Mouse (Mus musculus) 3134 (cell line): Measurements from ENCODE around the gene Ddx6.
"Not testable (repeated sequence)": the region's sequence is repeated elsewhere in the genome, so short reads cannot be mapped to it uniquely, and the experiment has no call there.

Experiments used
- DNase-seq: peaks from one replicate; pipeline ENCODE4 v3.0.0-alpha.2; 2011; ENCODE audit warnings: low spot score; ENCODE audit not compliant: insufficient read length; ENCODE audit errors: extremely low read depth

Ddx6 gene

GRCm38 (mm10) chr9:44604779-44605615 lies at the start of gene Ddx6:
Ddx6 (plus strand) TSS chr9:44604892.
- peak; percentile 70 for DNase-seq

GRCm38 (mm10) chr9:44561597-44561996 lies 43.1 kb upstream of the Ddx6 start, which contains the start of gene Cxcr5:
Cxcr5 (minus strand) TSS chr9:44561877.
- no peak for DNase-seq

- no peak for DNase-seq
These were observed 41.8 kb upstream of the Ddx6 start for GRCm38 (mm10) chr9:44562936-44563335.

DNA sequence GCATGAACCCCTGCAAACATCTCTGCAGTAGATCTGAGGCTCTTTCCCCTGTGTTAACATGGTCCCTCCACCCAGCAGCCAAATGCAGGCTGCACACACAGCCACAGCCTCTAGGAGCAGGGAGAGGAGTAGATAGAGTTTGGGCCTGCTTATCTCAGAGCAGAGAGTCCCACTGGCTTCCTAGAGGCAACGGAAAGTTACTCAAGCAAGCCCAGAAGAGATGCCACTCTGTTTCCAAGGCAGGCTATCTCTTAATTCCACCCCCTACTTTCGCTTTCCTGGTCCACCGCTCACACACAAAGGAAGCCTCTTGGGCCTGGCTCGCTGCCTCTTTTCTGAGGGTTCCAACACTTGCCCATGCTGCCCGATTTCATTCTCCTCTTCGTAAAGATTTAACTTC lies 39.3 kb upstream of the Ddx6 start:
- DNase-seq: no peak

- peak; percentile 46 for DNase-seq
These were observed 37.2 kb upstream of the Ddx6 start for GRCm38 (mm10) chr9:44567338-44568082.

DNA sequence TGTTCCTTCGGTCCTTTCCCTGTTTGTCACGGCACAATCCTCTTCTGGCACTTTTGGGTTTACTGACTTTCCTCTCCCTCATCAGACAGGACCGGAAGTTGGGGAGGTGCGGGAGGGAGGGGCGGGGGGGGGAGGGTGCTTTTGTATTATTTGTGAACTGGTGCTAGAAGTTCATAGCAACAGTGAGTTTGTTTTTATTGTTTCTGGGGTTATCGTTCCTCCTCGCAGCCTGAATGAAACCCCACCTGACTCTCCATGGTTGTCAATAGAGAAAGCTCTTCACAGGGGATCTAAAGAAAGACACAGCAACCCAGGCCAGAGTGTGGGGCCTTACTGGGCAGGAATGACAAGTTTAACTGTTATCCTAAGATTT lies 36.6 kb upstream of the Ddx6 start:
- peak; percentile 50 for DNase-seq

DNA sequence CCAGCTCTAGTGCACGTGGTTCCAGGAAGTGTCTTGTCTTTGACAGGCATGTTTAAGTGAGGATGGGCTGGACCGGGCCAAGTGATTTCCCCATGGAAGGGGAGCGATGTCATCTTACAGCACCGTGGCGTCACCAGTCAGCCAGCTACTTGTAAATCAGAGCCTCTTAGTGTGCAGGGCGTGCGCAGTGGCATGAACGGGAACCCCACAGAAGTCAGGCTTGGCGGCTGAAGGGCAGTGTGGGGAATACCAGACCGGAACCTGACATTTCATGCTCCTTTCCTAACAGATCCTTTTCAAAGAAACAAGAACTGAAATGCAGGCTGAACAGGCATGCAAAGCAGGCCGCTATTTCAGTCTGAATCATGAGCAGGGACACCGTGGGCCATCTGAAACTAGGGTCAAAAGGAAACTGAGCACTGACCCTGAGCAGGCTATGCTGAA lies 33.7 kb upstream of the Ddx6 start:
- no peak for DNase-seq

DNA sequence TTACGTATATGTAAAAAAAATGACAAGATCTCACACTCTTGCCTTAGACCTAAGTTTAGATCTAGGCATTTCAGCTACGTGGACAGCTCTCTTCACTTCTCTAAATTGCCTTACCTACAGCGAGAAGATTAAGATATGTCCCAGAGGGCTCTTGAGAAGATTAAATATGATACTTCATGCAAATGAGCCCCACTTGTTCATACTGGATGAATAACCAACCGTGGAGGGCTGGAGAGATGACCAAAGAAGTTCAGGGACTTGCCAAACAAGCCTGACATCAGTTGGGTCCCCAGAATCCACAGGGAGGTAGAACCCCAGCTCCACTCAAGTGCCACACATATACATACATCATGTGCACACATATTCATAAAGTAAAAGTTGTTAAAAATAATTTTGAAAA lies 31.4 kb upstream of the Ddx6 start:
- no peak for DNase-seq

GRCm38 (mm10) chr9:44575095-44575494 lies 29.6 kb upstream of the Ddx6 start:
- no peak for DNase-seq

DNA sequence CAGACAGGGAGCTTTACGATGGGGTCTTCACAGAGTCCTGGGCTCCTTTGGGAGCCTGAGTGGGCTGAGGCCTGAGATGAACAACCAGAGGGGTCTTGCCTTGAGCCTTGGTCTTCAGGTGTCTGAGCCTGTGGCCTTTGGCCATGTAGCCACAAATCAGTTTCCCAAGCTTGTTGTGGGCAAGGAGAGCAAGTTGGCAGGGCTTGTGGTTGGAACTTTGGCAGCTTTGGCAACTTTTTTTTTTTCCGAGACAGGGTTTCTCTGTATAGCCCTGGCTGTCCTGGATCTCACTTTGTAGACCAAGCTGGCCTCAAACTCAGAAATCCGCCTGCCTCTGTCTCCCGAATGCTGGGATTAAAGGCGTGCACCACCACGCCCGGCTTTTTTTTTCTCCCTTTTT lies 28.6 kb upstream of the Ddx6 start:
- DNase-seq: not testable (repeated sequence)

DNA sequence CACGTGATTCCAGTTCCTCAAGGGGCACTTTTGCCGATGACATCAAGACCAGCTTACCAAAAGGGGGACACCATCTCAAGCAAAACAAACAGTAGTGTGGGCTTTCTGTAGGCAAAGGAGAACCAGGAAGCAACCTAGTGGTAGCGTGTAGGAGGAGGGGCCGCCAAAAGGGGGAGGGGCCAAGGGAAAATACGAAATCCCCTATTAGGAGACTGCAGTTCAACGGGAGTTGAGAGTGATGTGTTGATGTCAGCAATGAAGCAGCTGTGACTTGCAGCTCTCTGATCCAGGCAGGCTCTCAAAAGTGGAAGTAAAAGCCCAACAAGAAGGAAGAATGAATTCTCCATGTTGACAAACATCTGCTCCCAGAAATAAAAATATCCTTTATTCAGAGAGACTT lies 25.3 kb upstream of the Ddx6 start:
- no peak for DNase-seq

GRCm38 (mm10) chr9:44580085-44580484 lies 24.6 kb upstream of the Ddx6 start:
- no peak for DNase-seq

DNA sequence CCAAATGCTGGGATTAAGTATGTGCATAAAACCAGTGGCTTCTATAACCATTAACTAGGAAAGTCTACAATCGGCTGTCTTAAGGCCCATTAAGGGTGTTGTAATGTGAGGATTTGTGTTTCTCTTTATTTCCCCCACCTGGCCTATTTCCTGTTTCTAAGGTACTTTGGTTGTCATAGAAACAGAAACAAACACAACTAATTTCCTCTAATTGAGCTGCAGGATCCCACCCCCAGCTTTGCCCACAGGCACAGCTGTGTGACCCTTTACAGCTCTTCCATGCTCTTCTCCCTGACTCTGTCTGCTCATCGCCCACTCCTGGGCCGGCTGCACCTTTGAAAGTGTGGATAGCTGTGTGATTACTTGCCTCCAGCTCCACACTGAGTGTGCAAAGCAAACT lies 23.3 kb upstream of the Ddx6 start:
- no peak for DNase-seq

DNA sequence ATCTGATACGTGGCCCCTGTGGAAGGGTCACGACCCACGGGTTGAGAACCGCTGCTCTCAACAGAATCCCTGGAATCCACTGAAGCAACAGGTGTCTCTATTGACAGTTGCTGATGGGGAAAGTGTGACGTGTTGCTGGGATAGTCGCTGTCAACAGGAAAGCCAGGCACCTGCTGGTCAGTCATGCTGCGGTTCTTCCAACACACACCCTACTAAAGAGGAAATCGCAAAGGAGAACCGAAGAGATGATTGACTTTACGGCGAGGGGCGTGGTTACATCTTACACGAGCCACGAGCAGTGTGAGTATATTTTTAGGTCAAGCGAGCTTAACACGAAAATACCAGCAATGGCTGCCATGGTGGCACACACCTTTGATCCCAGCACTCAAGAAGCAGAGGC lies 22.3 kb upstream of the Ddx6 start:
- DNase-seq: no peak

DNA sequence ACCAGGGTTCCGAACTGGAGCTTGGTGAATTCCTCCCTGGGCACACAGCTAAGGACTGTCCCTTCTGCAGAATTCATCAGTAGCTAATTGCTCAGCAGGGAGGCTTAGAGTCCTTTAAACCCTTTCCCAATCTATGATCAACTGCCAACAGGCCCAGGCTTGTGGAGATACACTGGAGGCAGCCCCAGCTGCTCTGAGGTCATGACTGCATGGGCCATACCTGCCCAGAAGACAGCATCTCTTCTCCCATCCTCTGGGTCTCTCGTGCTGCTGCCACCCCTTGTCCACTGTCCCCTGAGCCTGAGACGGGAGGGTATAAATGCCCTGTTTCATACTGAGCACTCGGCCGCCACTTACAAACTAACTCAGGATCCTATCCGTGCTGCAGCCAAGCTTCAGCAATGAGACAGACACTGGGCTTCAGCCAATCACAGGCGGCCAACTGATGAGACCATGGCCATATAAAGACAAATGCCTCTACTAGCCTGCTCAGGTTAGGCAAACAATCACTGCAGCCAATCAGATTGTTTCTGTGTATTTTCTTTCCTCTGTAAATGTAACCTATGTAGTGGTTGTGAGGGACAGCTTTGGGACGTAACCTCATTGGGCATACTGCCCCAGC lies 17.9 kb upstream of the Ddx6 start:
- DNase-seq: no peak

GRCm38 (mm10) chr9:44587262-44588160 lies 17.2 kb upstream of the Ddx6 start:
- DNase-seq: no peak

DNA sequence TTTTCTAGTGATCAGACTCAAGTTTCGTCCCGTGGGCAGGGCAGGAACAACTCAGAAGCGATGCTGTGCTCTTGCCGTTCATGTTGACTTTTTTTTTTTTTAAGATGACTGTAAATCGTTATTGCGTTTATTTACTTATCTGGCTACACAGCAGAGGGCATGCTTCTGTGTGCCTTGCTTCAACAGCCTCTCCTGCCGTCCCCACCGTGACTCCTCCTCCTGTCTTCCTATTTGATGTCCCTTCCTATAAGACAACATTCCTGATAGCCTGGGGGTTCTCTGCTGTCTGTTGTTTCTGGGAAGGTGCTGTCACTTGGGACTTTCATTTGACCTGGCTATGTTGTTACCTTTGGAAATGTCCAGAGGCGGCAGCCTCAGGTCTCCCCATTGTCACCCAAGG lies 16.1 kb upstream of the Ddx6 start:
- no peak for DNase-seq

DNA sequence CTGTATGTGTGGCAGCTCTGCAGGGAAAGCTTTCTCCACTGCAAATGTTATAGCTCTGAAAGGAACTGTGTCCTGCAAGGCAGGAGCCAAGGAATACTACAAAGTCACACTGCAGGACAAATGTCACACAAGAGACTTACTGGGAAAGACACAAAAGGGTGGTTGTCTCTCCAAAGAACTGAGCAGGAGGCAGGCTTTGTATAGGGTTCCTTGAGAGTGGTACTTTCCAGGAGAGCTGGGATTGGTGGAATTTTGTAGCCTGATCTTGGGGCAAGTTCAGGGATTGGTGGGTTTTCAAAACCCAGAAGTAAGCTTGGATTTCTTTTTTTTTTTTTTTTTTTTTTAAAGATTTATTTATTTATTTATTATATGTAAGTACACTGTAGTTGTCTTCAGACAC lies 15.6 kb upstream of the Ddx6 start:
- no peak for DNase-seq

DNA sequence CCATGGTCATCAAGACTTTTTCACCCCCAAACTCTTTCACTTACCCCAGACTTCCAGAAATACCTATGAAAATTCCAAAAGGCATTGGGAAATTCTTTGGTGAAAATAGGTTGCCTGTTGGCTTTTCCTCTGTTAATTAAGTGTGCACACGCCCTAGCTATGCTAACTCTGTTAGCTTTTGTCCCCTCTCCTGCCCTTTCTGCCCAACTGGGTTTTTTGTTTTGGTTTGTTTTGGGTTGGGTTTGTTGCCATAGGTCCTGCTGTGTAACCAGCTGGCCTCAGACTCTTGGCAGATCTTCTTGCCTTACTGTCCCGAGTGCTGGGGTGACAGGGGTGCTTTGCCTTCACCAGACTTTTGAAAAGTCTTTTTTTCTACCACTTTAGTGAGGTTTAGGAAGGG lies 13.7 kb upstream of the Ddx6 start:
- DNase-seq: no peak

- DNase-seq: no peak
These were observed 13.0 kb upstream of the Ddx6 start for GRCm38 (mm10) chr9:44591595-44592188.
